Mouse (Mus musculus) c-Kit-positive CD71-positive TER-119-positive erythroid progenitor cells, embryonic 14.5 days (primary cell): ENCODE measurements at regions not wholly inside any gene's neighbourhood (a gene's known extent, or its start where the extent isn't known, plus 50 kb on each side); places are given as distances from the start of the nearest gene placed in this dataset.

Source experiments
- DNase-seq: peaks from one replicate; pipeline ENCODE4 v3.0.0-alpha.2; 2013; ENCODE audit warnings: low spot score

- DNase-seq = no peak
Measured at GRCm38 (mm10) chr2:74099671-74100372, 188.7 kb upstream of the Atp5g3 start.

GRCm38 (mm10) chr2:74096809-74097208 is 185.7 kb upstream of the Atp5g3 start:
- no peak for DNase-seq

- no peak for DNase-seq
Measured at GRCm38 (mm10) chr2:74093494-74093893, 182.4 kb upstream of the Atp5g3 start.

- DNase-seq = no peak
Measured at GRCm38 (mm10) chr2:74087375-74087774, 176.2 kb upstream of the Atp5g3 start.

- no peak for DNase-seq
Measured at GRCm38 (mm10) chr2:74084971-74085370, 173.8 kb upstream of the Atp5g3 start.

- DNase-seq = no peak
Measured at GRCm38 (mm10) chr2:74076774-74077173, 165.6 kb upstream of the Atp5g3 start.

GRCm38 (mm10) chr2:74075566-74075965 is 164.4 kb upstream of the Atp5g3 start:
- no peak for DNase-seq

- DNase-seq = no peak
Measured at GRCm38 (mm10) chr2:74073396-74073795, 162.3 kb upstream of the Atp5g3 start.

GRCm38 (mm10) chr2:74066652-74067051 is 155.5 kb upstream of the Atp5g3 start:
- peak; percentile 10 for DNase-seq

GRCm38 (mm10) chr2:74064369-74064768 is 153.2 kb upstream of the Atp5g3 start:
- no peak for DNase-seq

- no peak for DNase-seq
Measured at GRCm38 (mm10) chr2:74063777-74064176, 152.7 kb upstream of the Atp5g3 start.

- DNase-seq = no peak
Measured at GRCm38 (mm10) chr2:74063302-74063701, 152.2 kb upstream of the Atp5g3 start.

GRCm38 (mm10) chr2:74042430-74042829 is 131.3 kb upstream of the Atp5g3 start:
- DNase-seq = no peak

- DNase-seq = no peak
Measured at GRCm38 (mm10) chr2:74039580-74039979, 128.5 kb upstream of the Atp5g3 start.

- no peak for DNase-seq
Measured at GRCm38 (mm10) chr2:74036043-74036442, 124.9 kb upstream of the Atp5g3 start.

- no peak for DNase-seq
Measured at GRCm38 (mm10) chr2:74032177-74033021, 121.3 kb upstream of the Atp5g3 start.

GRCm38 (mm10) chr2:74029938-74030337 is 118.8 kb upstream of the Atp5g3 start:
- no peak for DNase-seq

GRCm38 (mm10) chr2:74027404-74028104 is 116.4 kb upstream of the Atp5g3 start:
- DNase-seq = no peak

- no peak for DNase-seq
Measured at GRCm38 (mm10) chr2:74015146-74015545, 104.0 kb upstream of the Atp5g3 start.

GRCm38 (mm10) chr2:74014201-74014600 is 103.1 kb upstream of the Atp5g3 start:
- DNase-seq = no peak

- DNase-seq = no peak
Measured at GRCm38 (mm10) chr2:73998531-73998930, 87.4 kb upstream of the Atp5g3 start.

- no peak for DNase-seq
Measured at GRCm38 (mm10) chr2:73996986-73997385, 85.9 kb upstream of the Atp5g3 start.

GRCm38 (mm10) chr2:73991818-73992217 is 80.7 kb upstream of the Atp5g3 start:
- DNase-seq = no peak
